Mouse (Mus musculus) C2C12 (cell line): ENCODE measurements around the gene Vmn1r196.

Source experiments
- CTCF ChIP-seq: IDR thresholded peaks from one replicate; pipeline ENCODE4 v1.5.1; 2011; ENCODE audit not compliant: control insufficient read depth, insufficient read depth, insufficient read length
- FOSL1 ChIP-seq: IDR thresholded peaks from one replicate; pipeline ENCODE4 v1.8.0; 2011; ENCODE audit warnings: mild to moderate bottlenecking, low read length; ENCODE audit not compliant: poor library complexity, insufficient read depth, severe bottlenecking
- MAX ChIP-seq: IDR thresholded peaks from one replicate; pipeline ENCODE4 v1.6.1; 2011; ENCODE audit warnings: mild to moderate bottlenecking, control low read depth
- MYOD1 ChIP-seq: IDR thresholded peaks from one replicate; pipeline ENCODE4 v1.6.1; 2011; ENCODE audit warnings: low read depth; ENCODE audit not compliant: control insufficient read depth, insufficient read length
- MYOG ChIP-seq: IDR thresholded peaks from one replicate; pipeline ENCODE4 v1.6.1; 2011; ENCODE audit not compliant: control insufficient read depth, insufficient read length; ENCODE audit errors: extremely low read depth
- USF1 ChIP-seq: IDR thresholded peaks from one replicate; pipeline ENCODE4 v1.6.1; 2011; ENCODE audit warnings: low read depth, mild to moderate bottlenecking, control low read depth, moderate library complexity

DNA sequence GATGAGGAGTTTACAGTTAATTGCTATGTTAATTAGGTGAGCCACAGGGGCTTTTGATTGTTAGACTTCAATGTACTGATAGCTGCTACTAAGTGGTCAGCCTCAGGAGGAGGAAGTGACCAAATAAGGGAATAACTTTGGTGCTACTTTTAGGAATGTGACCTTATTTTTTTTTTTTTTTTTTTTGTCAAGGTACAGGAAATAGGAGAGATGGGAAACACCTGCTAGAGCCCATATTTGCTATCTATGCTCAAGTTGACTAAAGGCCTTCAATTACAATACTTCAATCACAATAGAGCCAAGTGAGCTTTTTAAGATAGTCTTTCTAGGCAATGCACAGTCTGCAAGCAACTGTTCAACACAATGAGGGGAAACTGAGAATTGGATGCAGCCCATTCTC lies 30.4 kb downstream of the Vmn1r196 start:
- TF ChIP-seq MAX (no peak), USF1 (no peak), CTCF (no peak), FOSL1 (no peak), MYOD1 (no peak), MYOG (no peak)
